Mouse (Mus musculus): Measurements from ENCODE around the gene Ttc17.

GRCm38 (mm10) chr2:94329336-94329735, 77.2 kb downstream of the Ttc17 start:
- TF ChIP-seq POLR2A (IDR thresholded peaks at IDR 0.05; ENCODE audit: low read depth, low read length) (no peak), CTCF (IDR thresholded peaks at IDR 0.05; ENCODE audit: extremely low read depth, insufficient read depth, insufficient read length, insufficient replicate concordance) (no peak)
